Mouse (Mus musculus) spleen, postnatal 14 days (tissue): ENCODE results near the gene Rps13.
"Not testable (repeated sequence)": the region's sequence is repeated elsewhere in the genome, so short reads cannot be mapped to it uniquely, and the experiment has no call there.

ENCODE experiments used
- DNase-seq, 2 experiments: peaks; one replicate each; pipeline ENCODE4 v3.0.0; 2021 to 2022; ENCODE audit warnings: low spot score in 2 of 2

Gene Rps13

GRCm38 (mm10) chr7:116333713-116334668 lies at the start of gene Rps13:
Gene Rps13 (minus strand): TSS chr7:116334195.
- DNase-seq = peak; percentile 94 to 97

GRCm38 (mm10) chr7:116379181-116379580 lies 45.2 kb upstream of the Rps13 start:
- DNase-seq = not testable (repeated sequence)

DNA sequence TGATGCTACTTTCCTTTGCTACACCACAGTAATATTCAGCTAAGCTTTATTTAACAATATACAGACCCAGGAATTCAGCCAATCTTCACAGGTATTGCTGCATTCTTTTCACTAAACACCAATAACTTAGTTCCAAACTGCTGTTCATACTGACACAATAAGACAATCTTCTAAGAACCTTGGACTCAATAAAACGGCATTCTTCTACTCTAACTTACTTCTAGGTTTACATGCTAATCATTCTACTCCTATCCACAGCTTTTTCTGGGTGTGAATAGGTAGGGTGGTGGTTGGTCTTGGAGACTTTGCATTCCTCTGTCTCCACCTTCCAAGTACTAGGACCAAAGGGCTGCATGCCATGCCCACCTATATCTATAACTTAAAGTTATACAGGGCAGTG lies 40.3 kb upstream of the Rps13 start:
- DNase-seq = no peak

- DNase-seq = peak; percentile 48 to 63
Observed at GRCm38 (mm10) chr7:116336226-116336625, 2.2 kb upstream of the Rps13 start.

DNA sequence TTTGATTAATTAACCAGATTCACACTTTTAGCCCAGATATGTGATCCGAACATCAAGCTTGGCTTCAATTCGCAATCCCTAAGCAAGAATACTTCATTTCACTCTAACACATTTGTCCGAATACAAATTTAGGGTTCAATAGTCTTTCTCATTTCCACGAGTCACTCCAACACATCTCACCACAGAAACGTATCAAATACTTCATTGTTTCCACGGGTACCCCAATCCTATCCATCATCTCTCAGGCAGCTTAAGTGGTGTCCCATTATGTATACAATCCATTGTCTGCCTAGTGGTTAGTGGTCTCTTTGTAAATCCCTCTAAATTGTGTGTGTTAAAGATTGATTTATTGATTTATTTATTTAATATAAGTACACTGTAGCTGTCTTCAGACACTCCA lies 1.1 kb upstream of the Rps13 start:
- no peak for DNase-seq

DNA sequence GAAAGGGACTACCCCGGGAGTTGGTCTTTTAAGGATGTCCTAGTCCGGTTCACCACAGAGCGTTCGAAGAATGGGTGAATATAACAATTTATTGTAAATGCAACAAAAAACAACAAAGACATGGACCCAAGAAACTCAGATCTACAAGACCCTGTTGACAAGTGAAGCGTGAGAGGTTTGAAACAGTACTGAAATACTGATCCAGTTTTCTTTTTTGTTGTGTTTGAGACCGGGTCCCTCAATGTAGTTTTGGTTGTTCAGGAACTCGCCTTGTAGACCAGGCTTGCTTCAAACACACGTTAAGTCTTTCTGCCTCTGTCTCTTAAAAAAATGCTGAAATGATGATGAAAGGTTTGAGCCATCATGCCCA lies 659 bp upstream of the Rps13 start:
- DNase-seq = no peak

GRCm38 (mm10) chr7:116331246-116331645 lies 2.7 kb downstream of the Rps13 start:
- no peak for DNase-seq

- no peak for DNase-seq
Observed at GRCm38 (mm10) chr7:116329858-116330257, 4.1 kb downstream of the Rps13 start.

DNA sequence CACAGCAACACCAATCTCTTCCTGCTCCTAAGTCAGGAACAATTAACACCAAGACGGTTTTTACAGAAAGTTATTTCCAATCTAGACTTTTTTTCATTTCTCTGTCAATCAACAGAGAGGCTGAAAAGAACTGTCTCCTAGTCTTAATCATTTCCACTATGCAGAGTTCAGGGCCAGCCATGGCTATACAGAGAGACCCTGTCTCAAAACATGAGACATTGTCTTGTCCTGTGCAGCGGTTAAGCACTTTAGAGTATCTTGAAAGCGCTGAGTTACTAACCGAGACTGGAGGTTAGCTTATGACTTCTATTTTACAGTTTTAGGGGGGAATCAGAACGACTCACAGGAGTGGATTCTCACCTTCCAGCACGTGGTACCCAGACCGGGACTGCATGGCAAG lies 5.2 kb downstream of the Rps13 start:
- no peak for DNase-seq

DNA sequence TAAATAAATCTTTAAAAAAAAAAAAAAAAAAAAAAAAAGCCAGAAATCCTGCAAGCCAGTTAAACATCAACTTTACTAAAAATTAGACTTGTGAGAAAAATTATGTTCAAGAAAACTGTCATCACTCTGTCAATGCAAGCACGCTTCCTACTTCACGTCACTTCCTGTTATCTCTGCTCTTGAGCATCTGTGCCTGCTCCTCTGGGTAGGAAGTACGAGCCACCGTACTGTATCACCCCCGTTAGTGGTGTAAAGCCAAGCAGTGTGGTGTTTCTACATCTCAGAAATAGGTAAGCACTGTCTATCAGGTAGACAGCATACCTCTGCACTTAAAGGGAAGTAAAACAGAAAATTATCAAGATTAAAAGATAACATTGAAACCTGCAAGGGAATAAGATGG lies 6.1 kb downstream of the Rps13 start:
- no peak for DNase-seq

DNA sequence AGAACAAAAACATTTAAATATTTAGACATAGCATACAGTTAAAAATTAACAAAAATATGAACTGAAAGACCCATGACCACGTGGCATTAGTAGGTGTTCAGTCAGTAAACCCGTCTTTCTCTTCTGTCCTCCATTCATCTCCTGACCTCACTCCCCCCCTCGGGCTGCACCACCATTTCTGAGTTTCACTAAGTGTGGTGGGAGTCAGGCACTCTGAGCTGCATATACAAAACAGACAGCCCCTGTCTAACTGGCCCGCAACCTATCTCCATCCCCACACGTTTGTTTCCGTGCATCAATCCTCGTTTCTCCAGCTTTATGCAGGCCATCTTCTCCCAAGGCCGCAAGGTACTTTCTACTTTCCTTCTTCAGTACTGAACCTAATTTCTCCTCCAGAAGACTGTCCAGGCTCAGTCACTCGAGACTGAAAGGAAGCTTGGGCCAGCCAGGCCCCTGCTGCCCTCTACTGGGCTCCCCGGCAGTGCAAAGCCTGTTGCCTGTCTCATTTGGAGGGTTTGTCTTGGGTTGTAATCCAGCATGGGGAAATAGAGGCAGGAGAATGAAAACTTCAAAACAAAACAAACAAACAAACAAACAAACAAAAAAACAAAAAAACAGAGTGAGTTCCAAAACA lies 10.5 kb downstream of the Rps13 start:
- peak in 1 of 2 experiments; percentile 30 for DNase-seq

GRCm38 (mm10) chr7:116309456-116309855 lies 24.5 kb downstream of the Rps13 start:
- DNase-seq = no peak

DNA sequence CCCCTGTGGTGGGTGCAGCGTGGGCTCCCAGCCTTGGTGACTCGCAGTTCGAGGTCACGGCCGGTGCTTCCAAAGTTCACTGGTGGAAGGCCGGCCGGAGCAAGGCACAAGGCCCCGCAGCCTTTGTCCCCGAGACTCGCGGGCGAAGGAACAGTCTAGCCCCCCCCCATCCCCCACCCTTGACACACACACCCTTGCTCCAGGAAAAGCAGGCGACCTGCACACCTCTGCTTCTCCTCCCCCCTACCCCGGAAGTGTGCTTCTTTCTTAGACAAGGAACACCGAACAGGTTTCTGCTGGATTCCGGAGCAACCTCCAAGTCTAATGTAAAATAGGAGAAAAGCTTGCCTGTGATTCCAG lies 25.4 kb downstream of the Rps13 start:
- no peak for DNase-seq

DNA sequence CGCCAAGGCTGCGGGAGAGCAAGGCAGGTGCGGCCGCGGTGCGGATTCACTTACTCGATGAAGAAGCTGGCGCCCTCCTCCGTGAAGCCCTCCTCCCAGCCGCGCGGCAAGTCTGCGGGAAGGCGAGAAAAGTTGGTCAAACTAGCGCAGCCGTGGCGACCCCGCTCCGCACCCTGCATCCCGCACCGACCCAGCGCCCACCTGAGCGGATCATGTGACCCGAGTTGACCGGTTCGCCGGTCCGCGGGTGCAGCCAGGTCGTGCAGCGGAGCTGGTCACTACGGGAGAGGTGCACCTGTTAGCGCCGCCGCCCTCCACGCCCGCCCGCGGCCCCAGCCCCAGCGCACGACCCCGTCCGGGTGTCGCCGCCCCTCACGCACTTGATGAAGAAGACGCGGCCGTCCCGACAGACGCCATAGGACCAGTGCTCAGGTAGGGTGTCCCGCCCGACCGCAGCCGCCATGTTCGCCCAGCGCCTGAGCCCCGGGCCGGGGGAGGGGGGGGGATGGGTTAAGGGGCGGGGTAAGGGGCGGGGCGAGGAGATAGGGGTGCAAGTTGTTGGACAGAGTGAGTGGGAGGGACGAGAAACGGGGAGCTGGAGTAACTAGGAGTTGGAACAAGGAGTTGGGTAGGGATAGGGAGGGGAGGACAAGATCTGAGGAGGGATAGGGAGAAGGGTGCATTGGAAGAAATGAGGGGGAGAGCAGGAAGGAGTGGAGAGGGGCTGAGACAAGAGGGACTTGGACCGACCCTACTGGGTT lies 25.9 kb downstream of the Rps13 start, which contains the start of gene Plekha7:
TSS of gene Plekha7 (minus strand) at position 506 of the 761 bp plus-strand sequence.
- peak in 1 of 2 experiments; percentile 28 for DNase-seq

DNA sequence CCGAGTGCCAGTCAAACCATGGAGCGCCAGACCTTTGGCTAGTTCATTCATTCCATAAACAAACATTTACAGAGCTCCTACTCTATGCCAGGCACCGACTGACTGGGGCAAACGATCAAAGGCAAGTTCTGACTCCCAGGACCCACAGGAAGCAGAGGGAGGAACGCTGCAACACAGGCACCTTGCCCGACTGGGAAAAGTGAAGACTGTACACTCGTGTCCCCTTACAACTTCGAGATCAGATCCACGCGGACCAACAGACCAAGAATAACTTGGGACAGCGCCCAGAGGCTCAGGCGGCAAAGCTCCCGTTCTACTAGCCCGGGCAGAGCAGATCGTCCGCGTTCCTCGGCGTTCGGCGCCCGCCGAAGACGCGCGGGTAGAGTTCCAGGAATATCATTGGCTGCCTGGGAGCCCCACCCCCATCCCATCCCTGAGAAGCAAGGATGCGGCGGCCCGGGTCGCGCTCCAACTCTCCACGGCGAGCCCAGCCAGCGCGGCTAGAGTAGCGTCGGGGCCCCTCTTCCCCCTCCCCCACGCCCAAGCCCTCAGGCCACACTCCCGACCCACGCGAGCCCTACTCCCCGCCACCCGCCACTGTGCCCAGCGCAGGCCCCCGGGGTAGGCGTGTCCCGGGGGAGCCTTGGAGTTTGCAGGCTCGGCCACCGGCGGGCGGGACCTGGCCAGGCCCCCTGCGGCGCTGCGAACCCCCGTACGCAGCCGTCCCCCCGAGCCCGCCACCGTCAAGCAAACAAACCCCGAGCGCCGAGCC lies 26.7 kb downstream of the Rps13 start:
- no peak for DNase-seq

DNA sequence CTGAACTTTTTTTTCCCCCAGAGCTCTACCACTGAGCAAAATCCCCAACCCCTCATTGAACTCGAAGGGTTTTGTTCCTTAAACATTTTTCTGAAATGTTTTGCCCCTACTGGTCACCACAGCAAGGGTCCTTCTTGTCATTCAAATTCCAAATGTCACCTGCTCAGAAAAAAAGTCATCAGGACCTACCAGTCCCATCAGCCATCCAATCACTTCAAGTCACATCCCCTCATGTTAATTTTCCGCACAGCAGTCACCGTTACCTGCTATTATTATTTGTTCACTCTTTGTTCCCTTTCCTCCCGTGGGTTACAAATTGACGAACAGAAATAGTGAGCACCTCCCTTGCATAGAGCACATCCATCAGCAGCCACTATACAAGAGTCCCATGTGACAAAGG lies 27.4 kb downstream of the Rps13 start:
- no peak for DNase-seq

DNA sequence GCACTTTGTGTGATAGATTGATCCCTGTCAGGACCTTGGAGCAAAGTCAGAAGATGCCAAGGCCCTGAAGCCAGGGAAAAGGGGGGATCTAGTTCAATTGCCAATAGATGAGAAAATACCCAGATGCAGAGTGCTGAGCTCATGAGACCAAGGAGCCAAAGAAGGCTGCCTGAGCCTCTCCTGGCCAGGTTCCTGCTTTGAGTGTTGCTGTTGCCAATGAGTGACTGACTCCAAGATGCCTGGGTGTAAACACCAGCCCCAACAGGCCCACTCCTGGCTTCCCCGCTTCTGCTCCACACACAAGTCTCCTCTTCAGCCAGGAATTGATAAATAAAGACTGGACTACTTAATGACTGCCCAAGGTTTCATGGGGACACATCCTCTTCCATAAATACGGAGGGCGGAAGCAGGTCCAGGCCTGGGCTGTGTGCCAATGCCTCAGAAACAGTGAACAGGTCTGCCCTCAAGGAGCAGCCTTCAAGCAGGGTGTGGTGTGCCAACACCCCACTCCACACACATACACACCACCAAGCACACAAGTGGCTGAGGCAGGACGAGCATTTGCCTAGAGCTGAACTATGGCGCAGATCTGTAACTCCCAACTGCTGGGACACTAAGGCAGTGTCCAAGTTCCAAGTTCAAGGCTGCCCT lies 32.2 kb downstream of the Rps13 start:
- DNase-seq = no peak

DNA sequence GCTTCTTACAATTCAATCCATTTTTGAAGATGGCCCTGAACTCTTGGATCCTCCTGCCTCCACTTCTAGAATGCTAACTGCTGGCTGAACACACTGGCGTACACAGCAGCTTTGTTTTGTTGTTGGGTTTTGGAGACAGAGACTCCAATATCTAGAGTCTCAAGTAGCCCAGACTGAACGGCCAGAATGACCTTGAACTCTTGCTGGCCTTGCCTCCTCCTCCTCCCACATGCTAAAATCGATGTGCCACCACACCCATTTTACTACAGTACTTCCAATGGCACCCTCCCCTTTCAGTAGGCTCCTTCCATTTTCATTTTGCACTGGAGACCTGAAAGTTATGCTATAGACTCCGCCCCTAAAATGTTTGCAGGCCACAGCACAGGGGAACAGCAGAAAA lies 32.9 kb downstream of the Rps13 start:
- DNase-seq = no peak

GRCm38 (mm10) chr7:116298851-116299250 lies 35.1 kb downstream of the Rps13 start:
- no peak for DNase-seq

DNA sequence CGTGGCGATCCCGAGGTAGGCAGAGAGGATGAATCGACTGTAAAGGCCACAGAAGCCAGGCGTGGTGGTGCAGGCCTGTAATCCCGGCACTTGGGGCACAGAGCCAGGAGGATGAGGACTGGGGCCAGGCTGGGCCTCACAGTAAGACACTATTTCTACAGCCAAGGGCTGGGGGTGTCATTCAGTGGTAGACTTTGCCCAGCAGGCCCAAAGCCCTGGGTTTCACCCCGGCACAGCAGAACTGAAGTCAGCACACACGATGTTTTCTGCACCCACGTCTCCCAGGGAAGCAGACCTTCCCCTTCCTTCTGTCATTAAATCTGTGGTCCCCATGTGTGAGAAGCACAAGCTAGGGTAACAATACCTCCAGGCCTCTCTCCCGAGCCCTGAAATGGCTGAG lies 35.6 kb downstream of the Rps13 start:
- no peak for DNase-seq

DNA sequence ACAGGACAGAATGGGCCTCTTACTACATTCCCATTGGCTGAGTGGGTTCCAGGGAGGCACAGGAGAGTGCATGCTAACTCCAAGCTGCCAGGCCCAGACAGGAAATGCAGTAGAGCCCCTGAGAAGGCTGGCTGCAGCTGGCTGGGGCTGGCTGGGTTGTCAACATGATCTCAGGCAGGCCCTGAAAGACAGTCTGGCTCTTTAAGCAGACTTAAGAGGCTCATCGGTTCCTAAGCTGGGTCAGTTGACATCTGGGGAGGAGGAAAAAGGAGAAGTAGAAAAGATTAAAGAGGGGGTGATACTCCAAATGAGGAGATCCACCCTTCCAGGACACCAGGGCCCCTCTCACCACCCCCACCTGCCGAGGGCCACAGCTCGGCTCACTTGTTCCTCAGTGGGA lies 39.0 kb downstream of the Rps13 start:
- no peak for DNase-seq
